Mouse (Mus musculus) spleen, postnatal 36 days (tissue): ENCODE data around the gene Gm20715.
"Not testable (repeated sequence)": the region's sequence is repeated elsewhere in the genome, so short reads cannot be mapped to it uniquely, and the experiment has no call there.

ENCODE experiments used
- DNase-seq, 2 experiments: peaks; one replicate each; pipeline ENCODE4 v3.0.0; 2022; ENCODE audit warnings: low spot score in 2 of 2, mixed read lengths in 1 of 2

The Gm20715 gene

GRCm38 (mm10) chr7:6410043-6410442 is at the start of gene Gm20715:
Gene Gm20715, plus strand, starts transcription at chr7:6410277.
- peak; percentile 54 to 65 for DNase-seq

GRCm38 (mm10) chr7:6360477-6361060 is 49.5 kb upstream of the Gm20715 start:
- no peak for DNase-seq

- no peak for DNase-seq
Measured at GRCm38 (mm10) chr7:6361756-6362155, 48.3 kb upstream of the Gm20715 start.

GRCm38 (mm10) chr7:6362268-6363046 is 47.6 kb upstream of the Gm20715 start:
- DNase-seq, result peak; percentile 97 to 98

- peak; percentile 83 to 86 for DNase-seq
Measured at GRCm38 (mm10) chr7:6363047-6363488, 47.0 kb upstream of the Gm20715 start, which contains the start of gene Zfp78. Gene Zfp78, plus strand, starts transcription at chr7:6363280.

GRCm38 (mm10) chr7:6364761-6365160 is 45.3 kb upstream of the Gm20715 start:
- DNase-seq, result no peak

- DNase-seq, result no peak
Measured at GRCm38 (mm10) chr7:6367185-6367584, 42.9 kb upstream of the Gm20715 start.

- DNase-seq, result not testable (repeated sequence)
Measured at GRCm38 (mm10) chr7:6368146-6368545, 41.9 kb upstream of the Gm20715 start.

GRCm38 (mm10) chr7:6369460-6369859 is 40.6 kb upstream of the Gm20715 start:
- DNase-seq, result no peak

- DNase-seq, result no peak
Measured at GRCm38 (mm10) chr7:6372993-6373392, 37.1 kb upstream of the Gm20715 start.

GRCm38 (mm10) chr7:6378441-6378840 is 31.6 kb upstream of the Gm20715 start:
- no peak for DNase-seq

- DNase-seq, result no peak
Measured at GRCm38 (mm10) chr7:6381431-6381830, 28.6 kb upstream of the Gm20715 start.

GRCm38 (mm10) chr7:6383044-6383455 is 27.0 kb upstream of the Gm20715 start, which contains the start of gene Zfp28:
Gene Zfp28, plus strand, starts transcription at chr7:6383295.
- DNase-seq, result peak; percentile 91 to 92

GRCm38 (mm10) chr7:6384011-6384410 is 26.1 kb upstream of the Gm20715 start:
- DNase-seq, result no peak

GRCm38 (mm10) chr7:6386995-6387394 is 23.1 kb upstream of the Gm20715 start:
- DNase-seq, result no peak

GRCm38 (mm10) chr7:6388971-6389370 is 21.1 kb upstream of the Gm20715 start:
- no peak for DNase-seq

- DNase-seq, result no peak
Measured at GRCm38 (mm10) chr7:6389449-6389848, 20.6 kb upstream of the Gm20715 start.

- DNase-seq, result peak; percentile 32 to 43
Measured at GRCm38 (mm10) chr7:6397996-6398975, 11.8 kb upstream of the Gm20715 start, which contains the start of gene Smim17. Gene Smim17, plus strand, starts transcription at chr7:6398715.

GRCm38 (mm10) chr7:6414626-6415441 is 4.8 kb downstream of the Gm20715 start:
- DNase-seq, result no peak

- no peak for DNase-seq
Measured at GRCm38 (mm10) chr7:6415442-6415787, 5.3 kb downstream of the Gm20715 start.

- DNase-seq, result no peak
Measured at GRCm38 (mm10) chr7:6419894-6420293, 9.8 kb downstream of the Gm20715 start.
